Mouse (Mus musculus) heart, postnatal 0 days (tissue): ENCODE data around the gene Clpx. TPM values are rescaled to one million over a fixed set of nuclear protein-coding genes. Genes with fewer than 3 reads are reported as not detected.

Experiments used
- ATAC-seq: fragments of 200-750 bp; cut with Nextera tagmentation; 2 replicates; pipeline ENCODE4 v1.8.0; 2017; ENCODE audit warnings: low read depth, moderate number of reproducible peaks, moderate library complexity; ENCODE audit not compliant: insufficient read depth
- DNase-seq: peaks from one replicate; pipeline ENCODE4 v3.0.0-alpha.2; 2016; ENCODE audit warnings: low spot score
- H3K27ac ChIP-seq: fragments of 300-500 bp; sonication (generic); 2 replicates; pipeline ENCODE4 v1.5.1; 2014; ENCODE audit warnings: low read depth, mild to moderate bottlenecking
- H3K27me3 ChIP-seq: fragments of 300-500 bp; sonication (generic); 2 replicates; pipeline ENCODE4 v1.6.1; 2014; ENCODE audit warnings: low read length, mixed read lengths; ENCODE audit not compliant: control insufficient read depth, insufficient read depth
- H3K36me3 ChIP-seq: fragments of 300-500 bp; sonication (generic); replicated peaks from 2 replicates; pipeline ENCODE4 v1.6.1; 2014; ENCODE audit warnings: low read length, mixed read lengths; ENCODE audit not compliant: control insufficient read depth, insufficient read depth
- H3K4me1 ChIP-seq: fragments of 300-500 bp; sonication (generic); 2 replicates; pipeline ENCODE4 v1.6.1; 2014; ENCODE audit warnings: antibody characterized with exemption; ENCODE audit not compliant: control insufficient read depth, insufficient read depth
- H3K4me2 ChIP-seq: fragments of 300-500 bp; sonication (generic); 2 replicates; pipeline ENCODE4 v1.6.1; 2014; ENCODE audit warnings: low read depth, mild to moderate bottlenecking, low read length, moderate library complexity
- H3K4me3 ChIP-seq: fragments of 300-500 bp; sonication (generic); 2 replicates; pipeline ENCODE4 v1.5.1; 2014; ENCODE audit warnings: low read depth, low read length
- H3K9ac ChIP-seq: fragments of 300-500 bp; sonication (generic); replicated peaks from 2 replicates; pipeline ENCODE4 v1.6.1; 2014; ENCODE audit warnings: low read depth, low read length, mixed read lengths
- H3K9me3 ChIP-seq: fragments of 300-500 bp; sonication (generic); replicated peaks from 2 replicates; pipeline ENCODE4 v1.6.1; 2016; ENCODE audit warnings: low read length; ENCODE audit not compliant: control insufficient read depth
- CTCF ChIP-seq: IDR thresholded peaks from 2 replicates; pipeline ENCODE4 v1.5.1; 2016; ENCODE audit warnings: antibody characterized with exemption, control low read depth, low read depth
- EP300 ChIP-seq: IDR thresholded peaks from 2 replicates; pipeline ENCODE4 v1.6.1; 2016; ENCODE audit warnings: antibody characterized with exemption, low read depth
- WGBS: fragments of 180-500 bp; shearing (Covaris S2); extraction: QIAGEN DNeasy Blood & Tissue Kit; methylation state at CpG from one replicate; pipeline ENCODE4 v1.1.7; 2014; 5-methylcytosine and 5-hydroxymethylcytosine counted together
- polyA plus RNA-seq: library from polyadenylated mRNA; unstranded; fragments of >200 nt; fragmentation: Nextera tagmentation; extraction: Ambion mirVana; gene quantifications from 2 replicates; pipeline ENCODE4 v1.2.1, GENCODE M21; 2015
- total RNA-seq: library from RNA; depleted of rRNA; stranded (reverse); fragments of >200 nt; gene quantifications from 2 replicates; pipeline ENCODE4 v1.2.3, GENCODE M21; 2014; ENCODE audit warnings: low replicate concordance

The Clpx gene
- total and polyA plus RNA-seq, 2 experiments from 2014 or later: 37.4 to 68.3 TPM

DNA sequence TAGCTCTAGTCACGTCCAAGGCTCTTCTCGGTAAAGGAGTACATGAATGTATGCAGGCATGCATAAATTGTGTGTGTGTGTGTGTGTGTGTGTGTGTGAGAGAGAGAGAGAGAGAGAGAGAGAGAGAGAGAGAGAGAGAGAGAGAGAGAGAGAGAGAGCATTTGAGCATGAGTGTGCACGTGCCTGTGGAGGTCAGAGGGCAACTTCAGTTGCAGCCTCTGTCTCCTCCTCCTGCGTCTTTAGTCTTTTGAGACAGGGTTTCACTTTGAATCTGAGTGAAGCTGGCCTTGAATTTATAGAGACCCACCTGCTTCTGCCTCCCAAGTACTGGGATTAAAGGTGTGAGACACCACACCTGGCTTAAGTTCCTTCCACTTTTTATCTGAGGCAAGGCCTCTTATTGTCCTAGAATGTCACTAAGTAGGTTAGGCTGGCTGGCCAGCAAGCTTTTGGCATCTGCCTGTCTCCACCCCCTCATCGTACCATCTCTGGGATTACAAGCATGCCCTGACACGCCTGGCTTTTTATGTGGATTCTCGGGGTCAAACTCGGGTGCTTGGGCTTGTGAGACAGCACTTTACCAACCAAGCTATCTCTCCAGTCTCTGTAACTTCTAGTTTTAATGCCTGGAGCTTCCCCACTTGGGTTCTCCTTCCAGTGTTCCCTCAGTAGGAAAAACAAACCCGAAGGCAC, 36.7 kb upstream of the Clpx start:
- Histone ChIP-seq H3K27ac (no peak overlapping the region), H3K9me3 (no peaks in the 10 kb centered on the region), H3K4me1 (no peaks in the 10 kb centered on the region), H3K27me3 (no peaks in the 10 kb centered on the region), H3K4me3 (no peak overlapping the region), H3K9ac (no peak overlapping the region), H3K4me2 (no peak overlapping the region), H3K36me3 (no peaks in the 10 kb centered on the region)
- WGBS: 73% methylated on average over 9 of the region's 9 CpGs
- ATAC-seq (no peak), DNase-seq (no peak)
- TF ChIP-seq CTCF (no peak), EP300 (no peak)

DNA sequence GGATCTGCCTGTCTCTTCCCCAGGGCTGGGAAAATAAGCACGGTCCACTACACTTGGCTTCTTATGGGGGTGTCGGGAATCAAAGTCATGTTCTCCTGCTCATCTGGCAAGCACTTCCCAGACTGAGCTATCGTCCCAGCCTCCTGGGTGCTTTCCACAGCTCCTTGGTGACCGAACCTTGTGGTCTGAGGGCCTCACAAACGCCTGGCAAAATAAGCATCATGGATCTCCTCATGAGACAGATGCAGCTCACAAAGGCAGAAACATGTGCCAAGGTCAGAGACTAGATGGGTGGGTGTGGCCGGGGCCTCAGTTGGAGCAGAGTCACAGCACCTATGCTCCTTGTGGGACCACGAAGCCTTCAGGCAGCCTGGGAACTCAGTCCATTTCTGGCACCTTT, 34.7 kb upstream of the Clpx start:
- TF ChIP-seq CTCF (no peak), EP300 (no peak)
- Histone ChIP-seq H3K9me3 (no peaks in the 10 kb centered on the region), H3K4me2 (no peak overlapping the region), H3K27me3 (no peaks in the 10 kb centered on the region), H3K4me1 (no peaks in the 10 kb centered on the region), H3K27ac (no peak overlapping the region), H3K36me3 (no peaks in the 10 kb centered on the region), H3K9ac (no peak overlapping the region), H3K4me3 (no peak overlapping the region)
- WGBS: 63% methylated on average over 7 of the region's 7 CpGs
- ATAC-seq (no peak), DNase-seq (no peak)

DNA sequence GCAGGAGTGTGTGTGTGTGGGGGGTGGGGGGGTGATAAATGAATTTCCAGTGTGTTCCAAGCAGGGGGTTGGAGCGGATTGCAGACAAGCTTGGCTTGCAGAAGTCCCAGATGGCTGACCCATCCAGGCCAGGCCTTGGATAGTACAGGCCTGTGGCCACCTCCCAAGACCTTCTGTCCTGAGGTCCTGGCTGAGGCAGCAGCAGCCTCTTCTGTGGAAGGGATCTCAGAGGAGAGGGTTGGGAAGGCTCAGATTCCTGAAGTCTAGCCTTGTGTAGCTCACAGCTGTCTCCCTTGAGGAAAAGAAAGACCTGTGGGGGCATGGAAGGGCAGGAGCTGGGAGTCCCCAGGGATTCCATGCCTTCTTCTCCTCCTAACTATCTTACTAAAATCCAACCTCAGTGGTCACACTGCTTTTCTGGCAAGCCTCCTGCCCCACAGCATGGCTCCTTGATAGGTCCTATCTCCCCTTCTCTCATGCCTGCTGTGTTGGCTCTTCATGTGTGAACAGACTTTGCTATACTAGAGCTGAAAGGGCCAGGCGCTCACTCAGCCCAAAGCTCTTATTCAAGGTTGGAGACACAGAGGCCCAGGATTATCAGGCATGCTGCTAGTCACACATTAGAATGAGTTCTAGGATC, 32.3 kb upstream of the Clpx start:
- DNase-seq (no peak), ATAC-seq (no peak)
- H3K36me3 ChIP-seq: no peaks in the 10 kb centered on the region
- no peaks in the 10 kb centered on the region for H3K9me3 ChIP-seq
- no peak overlapping the region for H3K4me2 ChIP-seq
- no peak overlapping the region for H3K27ac ChIP-seq
- no peak overlapping the region for H3K4me3 ChIP-seq
- no peaks in the 10 kb centered on the region for H3K4me1 ChIP-seq
- no peak overlapping the region for H3K9ac ChIP-seq
- WGBS: 79% methylated on average over 2 of the region's 2 CpGs
- no peak for TF ChIP-seq EP300
- no peaks in the 10 kb centered on the region for H3K27me3 ChIP-seq

DNA sequence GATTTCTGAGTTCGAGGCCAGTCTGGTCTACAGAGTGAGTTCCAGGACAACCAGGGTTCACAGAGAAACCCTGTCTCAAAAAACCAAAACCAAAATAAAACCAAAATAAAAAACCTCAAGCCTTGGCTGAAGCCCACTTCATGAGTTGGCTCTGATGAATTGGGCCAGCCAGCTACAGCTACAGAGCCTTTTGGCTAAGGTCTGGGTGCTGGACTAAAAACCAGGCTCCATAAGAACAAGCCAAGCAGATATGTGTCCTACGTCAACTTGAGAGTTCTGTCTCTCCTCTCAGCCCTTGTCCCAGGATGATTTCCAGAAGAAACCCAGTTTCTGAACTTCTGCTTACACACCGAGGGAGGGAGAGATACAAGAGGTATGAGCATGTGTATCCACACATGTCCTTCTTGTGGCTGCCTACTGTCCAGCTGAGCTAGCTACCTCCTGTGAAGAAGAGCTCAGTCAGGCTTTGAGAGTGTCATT, 31.4 kb upstream of the Clpx start:
- Histone ChIP-seq H3K27me3 (no peaks in the 10 kb centered on the region), H3K36me3 (no peaks in the 10 kb centered on the region), H3K4me2 (no peak overlapping the region), H3K9me3 (no peaks in the 10 kb centered on the region), H3K27ac (no peak overlapping the region), H3K9ac (no peak overlapping the region), H3K4me1 (no peaks in the 10 kb centered on the region), H3K4me3 (no peak overlapping the region)
- WGBS: 88% methylated on average over 3 of the region's 3 CpGs
- ATAC-seq: no peak
- DNase-seq: no peak
- no peak for TF ChIP-seq CTCF
- no peak for TF ChIP-seq EP300

DNA sequence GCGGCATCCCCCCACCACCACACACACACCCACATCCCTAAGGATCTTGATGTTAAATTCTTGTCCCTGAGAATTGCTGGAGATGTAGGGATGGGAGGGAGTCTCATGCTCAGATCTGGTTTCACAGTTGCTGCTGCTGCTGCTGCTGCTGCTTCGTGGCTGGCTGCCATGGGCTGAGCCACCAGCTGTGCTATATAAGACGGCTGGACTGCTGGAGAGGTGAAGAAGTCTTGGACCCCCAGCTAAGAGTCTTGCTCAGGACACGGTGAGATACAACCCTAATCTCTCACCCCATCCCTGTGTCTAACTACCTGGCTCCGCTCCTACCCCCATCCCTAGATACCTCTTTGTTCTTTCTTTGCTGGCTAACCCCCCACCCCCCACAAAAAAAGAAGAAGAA, 29.1 kb upstream of the Clpx start, which contains the start of gene Cilp:
TSS of gene Cilp (plus strand) at position 222 of the 400 bp plus-strand sequence.
- 48% methylated on average over 5 of the region's 5 CpGs for WGBS
- Histone ChIP-seq H3K27me3 (no peaks in the 10 kb centered on the region; the same call in 1 of the 2 replicates), H3K4me3 (no peak within 1 kb of the TSS), H3K9ac (no peak within 1 kb of the TSS), H3K9me3 (no peaks in the 10 kb centered on the region), H3K36me3 (no peaks in the 10 kb centered on the region), H3K27ac (no peak within 1 kb of the TSS), H3K4me2 (no peak within 1 kb of the TSS), H3K4me1 (no peaks in the 10 kb centered on the region)
- no peak for ATAC-seq
- TF ChIP-seq EP300: no peak
- no peak for TF ChIP-seq CTCF
- no peak for DNase-seq
